Mouse (Mus musculus) CH12.LX (cell line): Measurements from ENCODE around the gene Dscaml1.

Source experiments
- CTCF ChIP-seq, 2 experiments: IDR thresholded peaks in 1 of 2; conservative IDR thresholded peaks in 1 of 2; 2 replicates each; pipeline ENCODE4 v1.5.1; 2011 to 2012; ENCODE audit warnings: low read depth in 2 of 2, low read length in 2 of 2, improper control_type of control experiment in 1 of 2, inconsistent platforms in 1 of 2, mild to moderate bottlenecking in 1 of 2, moderate library complexity in 1 of 2
- EP300 ChIP-seq: IDR thresholded peaks from 2 replicates; pipeline ENCODE4 v1.6.1; 2011; ENCODE audit warnings: low read length, improper control_type of control experiment
- MAX ChIP-seq: IDR thresholded peaks from 2 replicates; pipeline ENCODE4 v1.6.1; 2011; ENCODE audit warnings: low read length, improper control_type of control experiment
- POLR2A ChIP-seq: IDR thresholded peaks from 2 replicates; pipeline ENCODE4 v1.6.1; 2011; ENCODE audit warnings: low read depth, mild to moderate bottlenecking, improper control_type of control experiment, low read length
- RAD21 ChIP-seq: IDR thresholded peaks from 2 replicates; pipeline ENCODE4 v1.6.1; 2011; ENCODE audit warnings: low read depth, mild to moderate bottlenecking, low read length, improper control_type of control experiment, moderate library complexity

DNA sequence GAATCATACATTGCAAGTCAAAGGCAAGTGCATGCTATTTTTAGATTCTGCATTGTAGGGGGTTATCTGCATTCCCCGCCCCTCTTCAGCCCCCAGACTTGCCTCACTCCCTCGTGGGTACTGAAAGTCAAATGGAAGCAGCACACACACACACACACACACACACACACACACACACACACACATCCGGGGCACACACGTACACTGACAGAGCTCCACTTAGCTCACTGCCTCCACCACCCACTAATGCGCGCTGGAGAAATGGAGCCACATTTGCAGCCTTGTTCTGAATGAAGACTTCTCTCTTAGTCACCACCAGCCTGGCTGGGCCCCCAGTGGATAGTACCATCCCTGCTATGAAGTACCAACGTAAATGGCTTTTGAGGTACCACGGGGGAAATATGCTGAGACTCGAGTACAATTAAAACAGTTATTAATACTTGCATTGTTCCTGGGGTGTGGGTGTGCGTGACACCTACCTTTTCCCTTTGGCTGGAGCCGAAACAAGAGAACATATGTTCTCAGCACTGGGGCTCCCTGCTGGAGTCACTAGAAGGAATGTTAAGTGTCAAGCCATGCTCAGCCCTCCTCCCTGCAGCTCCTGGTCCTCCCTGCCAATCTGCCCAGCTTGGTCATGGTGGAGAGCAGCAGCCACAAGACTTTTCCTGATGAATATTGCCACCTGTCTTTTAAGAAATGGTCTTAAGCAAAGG is 91.7 kb downstream of the Dscaml1 start:
- TF ChIP-seq CTCF (conservative IDR thresholded peaks at IDR 0.05 in 1 of 2, IDR thresholded peaks at IDR 0.05 in 1 of 2; ENCODE audit: low read depth in 2 of 2, low read length in 2 of 2) = no peak
- no peak for TF ChIP-seq RAD21
- TF ChIP-seq POLR2A = no peak
- no peak for TF ChIP-seq MAX
- TF ChIP-seq EP300 = no peak
